Mouse (Mus musculus) embryonic fibroblast, embryonic 13.5 days (primary cell): Measurements from ENCODE around the gene Zc3h12d. TPM values are rescaled to one million over a fixed set of nuclear protein-coding genes. Genes with fewer than 3 reads are reported as not detected.

Experiments
- H3K27ac ChIP-seq: 2 replicates; pipeline ENCODE4 v1.5.1; 2012; ENCODE audit warnings: low read length, control low read depth, inconsistent platforms; ENCODE audit not compliant: insufficient read depth
- H3K4me1 ChIP-seq: 2 replicates; pipeline ENCODE4 v1.6.1; 2011; ENCODE audit warnings: low read length; ENCODE audit not compliant: control insufficient read depth, insufficient read depth
- H3K4me3 ChIP-seq: 2 replicates; pipeline ENCODE4 v1.5.1; 2011; ENCODE audit warnings: mild to moderate bottlenecking, control low read depth, low read length; ENCODE audit not compliant: insufficient read depth
- CTCF ChIP-seq: IDR thresholded peaks from 2 replicates; pipeline ENCODE4 v1.5.1; 2011; ENCODE audit warnings: mild to moderate bottlenecking, control low read depth, low read length, moderate library complexity, borderline replicate concordance; ENCODE audit not compliant: insufficient read depth
- POLR2A ChIP-seq: IDR thresholded peaks from 2 replicates; pipeline ENCODE4 v1.6.1; 2011; ENCODE audit warnings: low read depth, mild to moderate bottlenecking, control low read depth, low read length, moderate library complexity
- polyA plus RNA-seq: library from polyadenylated mRNA; stranded (reverse); fragments of >200 nt; gene quantifications from 2 replicates; pipeline ENCODE4 v1.2.4, GENCODE M21; 2011; ENCODE audit warnings: low read depth; ENCODE audit not compliant: missing spikeins, insufficient read length

Zc3h12d gene
- polyA plus RNA-seq, 1 experiment = not detected

DNA sequence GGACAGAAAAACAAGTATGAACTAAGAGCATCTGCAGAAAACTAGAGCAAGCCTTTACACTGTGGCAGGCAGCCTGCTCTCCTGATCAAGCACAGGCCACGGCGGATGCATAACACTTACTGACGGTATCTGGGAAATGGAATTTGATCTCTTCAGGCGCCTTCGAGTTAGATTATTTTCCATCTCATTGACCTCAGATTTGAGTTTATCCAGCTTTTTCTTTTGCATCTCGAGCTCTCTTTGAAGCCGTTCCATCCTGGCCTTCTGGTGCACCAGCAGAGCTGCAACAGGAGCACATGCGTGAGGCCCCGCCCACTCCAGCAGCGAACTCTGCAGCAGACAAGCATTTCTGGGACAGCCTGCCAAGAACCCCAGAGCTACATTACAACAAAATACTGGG lies 79.0 kb downstream of the Zc3h12d start:
- TF ChIP-seq POLR2A (no peak), CTCF (no peak)
- H3K4me3 ChIP-seq = no peak overlapping the region
- no peaks in the 10 kb centered on the region for H3K4me1 ChIP-seq
- H3K27ac ChIP-seq = no peak overlapping the region

Other genes with a start within 250 kb of the Zc3h12d start
- gene Lrp11, start 242.7 kb upstream of the Zc3h12d start, polyA plus RNA-seq = 9.0 and 12.2 TPM in 2 replicates
- gene Nup43, start 165.0 kb upstream of the Zc3h12d start, polyA plus RNA-seq = 22.0 and 25.6 TPM in 2 replicates
- gene Pcmt1, start 151.3 kb upstream of the Zc3h12d start, polyA plus RNA-seq = 74.0 and 95.3 TPM in 2 replicates
- gene Lats1, start 151.3 kb upstream of the Zc3h12d start, polyA plus RNA-seq = 51.7 and 55.3 TPM in 2 replicates
- gene Katna1, start 106.5 kb upstream of the Zc3h12d start, polyA plus RNA-seq = 34.4 and 42.3 TPM in 2 replicates
- 84.8 and 95.7 TPM in 2 replicates for gene Ginm1, start 39.6 kb upstream of the Zc3h12d start, polyA plus RNA-seq
- gene Ppil4, start 39.6 kb upstream of the Zc3h12d start, polyA plus RNA-seq = 27.3 and 30.4 TPM in 2 replicates
- gene Tab2, start 123.8 kb downstream of the Zc3h12d start, polyA plus RNA-seq = 136 and 170 TPM in 2 replicates